Mouse (Mus musculus) heart, postnatal 0 days (tissue): ENCODE data around the gene Ppp1r13l.

Experiments used
- CTCF ChIP-seq: IDR thresholded peaks from 2 replicates; pipeline ENCODE4 v1.5.1; 2016; ENCODE audit warnings: antibody characterized with exemption, control low read depth, low read depth
- EP300 ChIP-seq: IDR thresholded peaks from 2 replicates; pipeline ENCODE4 v1.6.1; 2016; ENCODE audit warnings: antibody characterized with exemption, low read depth

GRCm38 (mm10) chr7:19337122-19337521 lies 22.4 kb upstream of the Ppp1r13l start:
- TF ChIP-seq CTCF: no peak
- no peak for TF ChIP-seq EP300
